Mouse (Mus musculus): Measurements from ENCODE around the gene Lrmda. TPM values are rescaled to one million over a fixed set of nuclear protein-coding genes. Genes with fewer than 3 reads are reported as not detected.

Gene Lrmda
- polyA plus RNA-seq, 1 experiment from 2014 or later: not detected

- Histone ChIP-seq H3K27me3 (ENCODE audit: control insufficient read depth, insufficient read depth, low read length) (0 out of 2 replicates have a peak, but pooled peaks cover 3% of the 10 kb centered on the region), H3K4me2 (ENCODE audit: low read length) (no peak overlapping the region), H3K27ac (replicated peaks; ENCODE audit: low read depth, low read length) (no peak overlapping the region), H3K4me1 (ENCODE audit: control insufficient read depth, insufficient read depth, low read length) (no peaks in the 10 kb centered on the region), H3K9ac (replicated peaks; ENCODE audit: low read length) (no peak overlapping the region), H3K9me3 (ENCODE audit: control insufficient read depth, low read length) (no peaks in the 10 kb centered on the region), H3K4me3 (replicated peaks; ENCODE audit: low read depth, low read length) (no peak overlapping the region), H3K36me3 (ENCODE audit: control insufficient read depth, insufficient read depth, low read length) (no peaks in the 10 kb centered on the region)
- WGBS: 60% methylated on average over 5 of the region's 5 CpGs
- ATAC-seq (ENCODE audit: low FRiP score, low TSS enrichment) (no peak), DNase-seq (no peak)
These were observed 654.1 kb downstream of the Lrmda start for GRCm38 (mm10) chr14:22673581-22673980.

DNA sequence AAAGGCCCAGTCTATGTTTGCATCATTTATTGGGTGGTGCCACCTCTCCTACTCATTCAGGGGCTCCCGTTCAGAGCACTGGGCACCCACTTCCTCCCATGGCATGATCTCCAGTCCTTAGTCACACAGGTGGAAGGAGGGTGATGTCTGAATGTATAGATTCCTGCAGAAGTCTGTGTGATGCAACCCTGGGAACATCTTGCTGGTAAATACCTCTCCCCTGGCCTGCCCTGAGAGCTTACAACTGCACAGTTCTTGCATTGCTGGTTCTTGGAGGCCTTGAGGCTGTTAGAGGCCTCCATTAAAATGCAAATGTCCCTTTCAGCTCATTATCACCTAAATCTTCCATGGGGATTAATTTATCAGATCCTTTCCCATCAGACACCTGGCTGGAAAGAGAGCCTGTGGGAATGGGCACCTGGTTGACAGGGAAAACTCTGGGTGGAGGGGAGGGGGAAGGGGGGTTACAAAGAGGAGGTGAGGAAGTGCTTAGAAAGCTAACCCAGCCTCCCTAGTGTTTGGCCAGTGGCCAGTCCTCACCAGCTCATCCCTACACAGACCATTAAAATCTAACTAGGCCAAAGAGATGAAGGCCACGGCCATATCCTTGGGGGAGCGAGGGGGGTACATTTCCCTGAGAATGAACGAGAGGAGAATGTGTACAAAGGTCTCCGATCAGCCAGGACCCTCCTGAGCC lies 659.6 kb downstream of the Lrmda start:
- DNase-seq: no peak
- H3K9ac ChIP-seq (replicated peaks; ENCODE audit: low read length): no peak overlapping the region
- no peak overlapping the region for H3K4me2 ChIP-seq (ENCODE audit: low read length)
- peak overlapping the region; percentile 49; the same call in 1 of the 2 replicates for H3K27ac ChIP-seq (replicated peaks; ENCODE audit: low read depth, low read length)
- H3K27me3 ChIP-seq (ENCODE audit: control insufficient read depth, insufficient read depth, low read length): 0 out of 2 replicates have a peak, but pooled peaks cover 3% of the 10 kb centered on the region
- 34% methylated on average over 5 of the region's 5 CpGs for WGBS
- H3K9me3 ChIP-seq (ENCODE audit: control insufficient read depth, low read length): no peaks in the 10 kb centered on the region
- peak; percentile 64 for ATAC-seq (ENCODE audit: low FRiP score, low TSS enrichment)
- no peaks in the 10 kb centered on the region for H3K36me3 ChIP-seq (ENCODE audit: control insufficient read depth, insufficient read depth, low read length)
- H3K4me3 ChIP-seq (replicated peaks; ENCODE audit: low read depth, low read length): no peak overlapping the region
- peaks cover 17% of the 10 kb centered on the region for H3K4me1 ChIP-seq (ENCODE audit: control insufficient read depth, insufficient read depth, low read length)

DNA sequence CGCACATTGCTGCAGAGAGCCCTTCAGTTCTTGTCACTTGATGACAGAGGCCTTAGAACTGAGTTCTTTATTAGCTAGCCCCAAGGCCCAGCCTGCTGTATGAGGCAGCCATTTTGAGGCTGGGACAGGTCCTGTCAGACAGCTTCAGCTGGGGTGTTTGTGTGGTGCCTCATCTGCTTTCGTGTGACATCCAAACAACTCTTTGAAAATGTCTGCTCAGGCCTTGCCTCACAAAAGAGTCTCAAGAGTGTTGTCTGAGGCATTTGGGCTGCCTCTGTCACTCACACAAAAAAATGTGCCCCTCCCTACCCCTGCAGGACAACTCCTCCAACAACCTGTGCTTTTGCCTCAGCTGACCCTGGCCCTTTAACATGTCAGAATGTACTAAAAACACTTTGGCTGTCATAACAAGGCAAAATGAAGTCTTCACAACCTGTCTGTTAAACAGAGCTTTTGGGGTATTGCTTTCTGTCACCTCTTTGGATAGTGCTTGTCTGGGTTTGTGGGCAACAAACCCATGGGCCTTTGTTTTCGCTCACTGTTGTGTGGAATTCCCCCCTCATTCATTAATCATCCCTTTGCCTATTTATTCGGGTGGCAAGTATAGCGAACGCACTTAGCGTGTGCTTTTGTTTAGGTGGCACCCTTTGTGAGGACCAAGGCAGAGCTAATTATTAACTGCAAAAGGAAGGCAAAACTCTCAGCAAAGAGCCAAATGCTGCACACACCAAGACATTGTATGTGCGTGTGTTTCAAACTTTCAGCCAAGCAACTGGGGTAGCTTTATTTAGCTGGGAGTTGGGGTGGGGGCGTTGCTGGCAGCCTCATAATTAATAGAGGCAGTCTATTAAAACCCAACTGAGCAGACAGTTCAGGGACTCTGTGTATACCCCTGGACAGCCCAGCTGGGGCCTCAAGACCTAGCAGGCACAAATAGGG lies 660.5 kb downstream of the Lrmda start:
- Histone ChIP-seq H3K36me3 (ENCODE audit: control insufficient read depth, insufficient read depth, low read length) (no peaks in the 10 kb centered on the region), H3K9ac (replicated peaks; ENCODE audit: low read length) (no peak overlapping the region), H3K27ac (replicated peaks; ENCODE audit: low read depth, low read length) (peak overlapping the region; percentile 49; the same call in 1 of the 2 replicates), H3K4me1 (ENCODE audit: control insufficient read depth, insufficient read depth, low read length) (peaks cover 17% of the 10 kb centered on the region), H3K27me3 (ENCODE audit: control insufficient read depth, insufficient read depth, low read length) (0 out of 2 replicates have a peak, but pooled peaks cover 3% of the 10 kb centered on the region), H3K9me3 (ENCODE audit: control insufficient read depth, low read length) (no peaks in the 10 kb centered on the region), H3K4me3 (replicated peaks; ENCODE audit: low read depth, low read length) (no peak overlapping the region), H3K4me2 (ENCODE audit: low read length) (no peak overlapping the region)
- ATAC-seq (ENCODE audit: low FRiP score, low TSS enrichment) (peak; percentile 74), DNase-seq (peak; percentile 49)
- WGBS: 16% methylated on average over 9 of the region's 9 CpGs

DNA sequence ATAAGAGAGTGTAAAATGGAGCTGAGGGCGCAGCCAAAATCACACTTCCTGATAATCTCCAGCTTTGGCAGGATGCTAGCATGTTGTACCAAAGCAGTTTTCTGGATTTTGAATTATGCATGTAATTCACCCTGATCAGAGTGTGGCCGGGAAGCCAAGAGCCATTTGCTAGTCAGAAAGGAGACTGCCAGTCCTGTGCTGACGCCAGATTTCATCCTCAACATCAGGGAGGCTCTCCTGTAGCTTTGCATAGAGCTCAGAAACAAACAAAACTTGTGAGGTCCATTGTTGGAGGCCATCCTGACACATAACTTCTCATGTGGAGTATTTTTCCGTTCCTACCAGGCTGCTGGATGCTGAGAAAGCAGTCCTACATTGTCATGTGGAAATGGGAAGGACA lies 667.4 kb downstream of the Lrmda start:
- Histone ChIP-seq H3K27me3 (ENCODE audit: control insufficient read depth, insufficient read depth, low read length) (no peaks in the 10 kb centered on the region), H3K36me3 (ENCODE audit: control insufficient read depth, insufficient read depth, low read length) (no peaks in the 10 kb centered on the region), H3K4me3 (replicated peaks; ENCODE audit: low read depth, low read length) (no peak overlapping the region), H3K4me2 (ENCODE audit: low read length) (no peak overlapping the region), H3K9me3 (ENCODE audit: control insufficient read depth, low read length) (no peaks in the 10 kb centered on the region), H3K9ac (replicated peaks; ENCODE audit: low read length) (no peak overlapping the region), H3K4me1 (ENCODE audit: control insufficient read depth, insufficient read depth, low read length) (no peaks in the 10 kb centered on the region), H3K27ac (replicated peaks; ENCODE audit: low read depth, low read length) (no peak overlapping the region)
- ATAC-seq (ENCODE audit: low FRiP score, low TSS enrichment) (no peak), DNase-seq (no peak)
- WGBS: 80% methylated on average over 4 of the region's 4 CpGs

DNA sequence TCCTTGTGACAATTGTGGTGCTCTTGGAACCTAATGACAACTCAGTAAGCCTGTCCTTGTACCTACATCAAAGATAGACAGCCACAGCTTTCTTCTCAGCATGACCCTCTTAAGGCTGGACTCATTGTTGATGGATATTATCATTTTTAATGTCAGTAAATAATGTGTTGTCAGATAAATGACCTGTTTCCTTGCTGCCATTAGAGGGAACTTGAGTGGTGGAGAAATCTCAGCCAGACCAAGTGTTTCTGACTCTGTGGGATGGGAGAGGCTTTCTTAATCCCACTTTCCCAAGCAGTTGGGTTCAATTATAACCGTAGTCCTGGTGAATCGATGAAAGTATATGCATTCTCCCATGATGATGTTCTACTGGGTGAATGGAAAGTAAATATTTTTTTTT lies 668.9 kb downstream of the Lrmda start:
- WGBS: 89% methylated on average over 2 of the region's 2 CpGs
- H3K4me1 ChIP-seq (ENCODE audit: control insufficient read depth, insufficient read depth, low read length): no peaks in the 10 kb centered on the region
- no peak overlapping the region for H3K4me2 ChIP-seq (ENCODE audit: low read length)
- no peak overlapping the region for H3K9ac ChIP-seq (replicated peaks; ENCODE audit: low read length)
- H3K9me3 ChIP-seq (ENCODE audit: control insufficient read depth, low read length): no peaks in the 10 kb centered on the region
- no peak for DNase-seq
- H3K27me3 ChIP-seq (ENCODE audit: control insufficient read depth, insufficient read depth, low read length): no peaks in the 10 kb centered on the region
- no peak overlapping the region for H3K27ac ChIP-seq (replicated peaks; ENCODE audit: low read depth, low read length)
- H3K4me3 ChIP-seq (replicated peaks; ENCODE audit: low read depth, low read length): no peak overlapping the region
- no peaks in the 10 kb centered on the region for H3K36me3 ChIP-seq (ENCODE audit: control insufficient read depth, insufficient read depth, low read length)
- no peak for ATAC-seq (ENCODE audit: low FRiP score, low TSS enrichment)

DNA sequence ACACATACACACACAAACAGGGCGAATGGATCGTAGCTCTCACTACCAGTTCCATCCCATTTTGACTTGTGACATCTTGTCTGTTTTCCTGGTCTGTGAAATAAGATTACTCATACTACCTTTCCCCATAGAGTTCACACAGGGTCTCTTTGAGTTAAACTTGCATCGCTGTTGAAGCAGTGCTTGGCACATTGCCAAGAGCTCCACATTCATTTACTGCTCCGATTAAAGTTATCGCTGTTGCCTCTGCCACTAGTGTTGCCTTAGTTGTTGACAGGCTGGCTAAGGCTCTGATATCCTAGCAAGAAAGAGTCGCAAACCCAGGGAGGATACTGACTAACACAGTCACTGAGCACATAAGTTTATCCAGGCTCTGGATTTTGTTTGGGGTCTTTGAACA lies 675.9 kb downstream of the Lrmda start:
- H3K36me3 ChIP-seq (ENCODE audit: control insufficient read depth, insufficient read depth, low read length): no peaks in the 10 kb centered on the region
- no peak overlapping the region for H3K4me2 ChIP-seq (ENCODE audit: low read length)
- peak; percentile 79 for DNase-seq
- H3K9ac ChIP-seq (replicated peaks; ENCODE audit: low read length): no peak overlapping the region
- H3K4me1 ChIP-seq (ENCODE audit: control insufficient read depth, insufficient read depth, low read length): no peaks in the 10 kb centered on the region
- WGBS: 46% methylated on average over 6 of the region's 6 CpGs
- H3K9me3 ChIP-seq (ENCODE audit: control insufficient read depth, low read length): no peaks in the 10 kb centered on the region
- no peaks in the 10 kb centered on the region for H3K27me3 ChIP-seq (ENCODE audit: control insufficient read depth, insufficient read depth, low read length)
- no peak for ATAC-seq (ENCODE audit: low FRiP score, low TSS enrichment)
- no peak overlapping the region for H3K27ac ChIP-seq (replicated peaks; ENCODE audit: low read depth, low read length)
- H3K4me3 ChIP-seq (replicated peaks; ENCODE audit: low read depth, low read length): no peak overlapping the region

GRCm38 (mm10) chr14:22695931-22696365 lies 676.4 kb downstream of the Lrmda start:
- H3K36me3 ChIP-seq (ENCODE audit: control insufficient read depth, insufficient read depth, low read length): no peaks in the 10 kb centered on the region
- H3K9me3 ChIP-seq (ENCODE audit: control insufficient read depth, low read length): no peaks in the 10 kb centered on the region
- ATAC-seq (ENCODE audit: low FRiP score, low TSS enrichment) (no peak), DNase-seq (no peak)
- H3K9ac ChIP-seq (replicated peaks; ENCODE audit: low read length): no peak overlapping the region
- H3K27me3 ChIP-seq (ENCODE audit: control insufficient read depth, insufficient read depth, low read length): no peaks in the 10 kb centered on the region
- H3K4me3 ChIP-seq (replicated peaks; ENCODE audit: low read depth, low read length): no peak overlapping the region
- 69% methylated on average over 4 of the region's 4 CpGs for WGBS
- no peak overlapping the region for H3K4me2 ChIP-seq (ENCODE audit: low read length)
- no peak overlapping the region for H3K27ac ChIP-seq (replicated peaks; ENCODE audit: low read depth, low read length)
- no peaks in the 10 kb centered on the region for H3K4me1 ChIP-seq (ENCODE audit: control insufficient read depth, insufficient read depth, low read length)

GRCm38 (mm10) chr14:22700236-22700635 lies 680.7 kb downstream of the Lrmda start:
- DNase-seq: no peak
- Histone ChIP-seq H3K9ac (replicated peaks; ENCODE audit: low read length) (no peak overlapping the region), H3K27me3 (ENCODE audit: control insufficient read depth, insufficient read depth, low read length) (no peaks in the 10 kb centered on the region), H3K4me3 (replicated peaks; ENCODE audit: low read depth, low read length) (no peak overlapping the region), H3K9me3 (ENCODE audit: control insufficient read depth, low read length) (no peaks in the 10 kb centered on the region), H3K4me2 (ENCODE audit: low read length) (no peak overlapping the region), H3K36me3 (ENCODE audit: control insufficient read depth, insufficient read depth, low read length) (no peaks in the 10 kb centered on the region), H3K27ac (replicated peaks; ENCODE audit: low read depth, low read length) (no peak overlapping the region), H3K4me1 (ENCODE audit: control insufficient read depth, insufficient read depth, low read length) (no peaks in the 10 kb centered on the region)
- 97% methylated on average over 1 of the region's 1 CpGs for WGBS
- ATAC-seq (ENCODE audit: low FRiP score, low TSS enrichment): no peak

Measured in midbrain, embryonic 14.5 days (tissue).